Mouse (Mus musculus) testis, postnatal 10 days (tissue): ENCODE data around the gene Map7d1.
A peak's percentile ranks its signal among the peaks of the same experiment; 100 is the strongest.

Experiments used
- DNase-seq: peaks from one replicate; pipeline ENCODE4 v3.0.0; 2021; ENCODE audit warnings: low spot score

Gene Map7d1

DNA sequence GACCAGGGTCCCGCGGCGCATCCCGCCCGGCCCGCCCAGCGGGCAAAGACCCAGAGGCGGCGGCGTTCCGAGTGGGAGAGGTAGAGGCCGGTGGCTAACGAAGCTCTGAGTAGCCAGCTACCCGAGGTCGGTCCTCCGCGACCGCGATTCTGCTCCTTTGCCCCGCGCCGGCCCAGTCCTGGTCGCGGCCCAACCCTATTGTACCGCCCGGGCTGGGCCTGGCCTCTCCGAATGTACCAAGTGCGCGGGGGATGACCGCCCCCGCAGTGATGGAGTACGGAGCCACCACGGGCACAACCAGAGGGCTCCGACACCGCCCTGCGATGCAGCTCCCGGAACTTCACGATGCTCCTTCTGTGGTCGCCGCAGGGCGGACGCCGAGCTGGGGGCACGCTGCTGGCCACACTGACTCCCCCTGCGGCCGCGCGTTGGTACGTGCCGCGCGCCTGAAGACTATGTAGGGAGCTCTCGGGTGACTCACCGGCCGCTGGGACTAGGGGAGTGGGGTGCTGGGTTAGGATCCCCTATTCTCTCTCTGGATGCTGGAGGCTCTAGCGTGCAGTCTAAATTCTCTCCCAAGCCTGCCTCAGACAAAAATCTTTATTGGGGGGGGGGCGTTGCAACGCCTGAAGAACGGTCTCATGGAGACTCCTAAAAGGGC, at the start of gene Map7d1:
Gene Map7d1 (minus strand): TSS at position 213 of the 661 bp plus-strand sequence.
- peak; percentile 90 for DNase-seq

DNA sequence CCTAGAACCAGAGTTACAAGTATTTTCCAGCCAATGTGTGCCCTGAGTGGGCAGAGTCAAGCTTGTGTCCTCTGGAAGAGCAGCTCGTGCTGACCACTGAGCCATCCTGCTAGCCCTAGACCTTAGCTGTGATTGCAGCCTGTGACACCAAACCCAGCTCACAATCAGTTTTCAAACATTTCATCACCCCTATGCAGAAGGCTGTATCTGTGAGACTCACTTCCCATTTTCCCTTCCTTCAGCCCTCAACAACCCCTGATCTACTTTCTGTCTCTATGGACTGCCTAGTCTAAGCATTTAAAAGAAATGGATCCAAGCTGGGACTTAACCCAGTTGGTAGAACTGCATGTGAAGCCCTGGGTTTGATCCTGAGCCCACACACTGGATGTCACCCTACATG, 49.3 kb upstream of the Map7d1 start:
- DNase-seq: no peak

DNA sequence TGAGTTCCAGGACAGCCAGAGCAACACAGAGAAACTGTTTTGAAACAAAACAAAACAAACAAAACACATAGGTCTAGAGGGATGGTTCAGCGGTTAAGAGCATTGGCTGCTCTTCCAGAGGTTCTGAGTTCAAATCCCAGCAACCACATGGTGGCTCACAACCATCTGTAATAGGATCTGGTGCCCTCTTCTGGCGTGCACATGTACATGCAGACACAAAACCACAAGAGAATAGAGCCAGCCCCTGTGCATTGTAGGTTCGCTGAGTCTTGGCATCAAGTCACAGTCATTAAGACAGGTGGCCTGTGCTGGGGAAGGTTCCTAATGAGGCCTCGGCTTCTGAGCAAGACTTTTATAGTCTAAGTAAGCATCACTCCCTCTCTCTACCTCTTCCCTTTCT, 47.7 kb upstream of the Map7d1 start:
- no peak for DNase-seq

DNA sequence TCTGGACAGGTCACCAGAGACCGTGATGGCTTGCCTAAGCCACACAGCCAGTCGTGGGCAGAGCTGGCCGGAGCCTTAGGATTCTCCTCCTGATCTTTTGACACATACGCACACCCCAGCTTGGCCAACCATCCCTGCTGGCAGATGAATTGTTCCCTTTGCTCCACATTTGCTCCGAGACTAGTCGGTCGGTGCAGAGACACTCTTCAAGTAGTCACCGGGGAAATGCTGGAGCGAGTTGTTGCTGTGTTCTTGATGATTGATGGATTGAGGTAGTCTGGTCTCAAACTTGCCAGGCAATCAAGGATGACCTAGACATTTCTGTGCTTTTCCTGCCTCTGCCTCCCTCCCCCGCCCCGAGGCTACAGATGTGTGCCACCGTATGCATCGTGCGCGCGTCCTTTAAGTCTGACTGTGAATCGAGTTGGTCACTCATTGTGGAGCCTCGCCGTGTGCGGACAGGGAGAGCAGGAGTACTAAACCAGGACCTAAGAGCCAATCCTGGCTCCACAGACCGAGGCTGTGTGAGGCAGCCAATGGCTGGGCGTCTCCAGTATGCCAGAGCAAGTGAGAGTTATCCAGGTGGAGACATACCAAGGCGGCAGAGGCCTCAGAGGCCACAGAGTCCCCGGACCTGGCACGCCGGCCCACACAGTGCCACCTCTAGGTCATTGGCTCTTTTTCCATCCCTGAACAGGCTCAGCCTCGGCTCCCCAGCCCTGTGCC, 45.6 kb upstream of the Map7d1 start:
- DNase-seq: no peak

DNA sequence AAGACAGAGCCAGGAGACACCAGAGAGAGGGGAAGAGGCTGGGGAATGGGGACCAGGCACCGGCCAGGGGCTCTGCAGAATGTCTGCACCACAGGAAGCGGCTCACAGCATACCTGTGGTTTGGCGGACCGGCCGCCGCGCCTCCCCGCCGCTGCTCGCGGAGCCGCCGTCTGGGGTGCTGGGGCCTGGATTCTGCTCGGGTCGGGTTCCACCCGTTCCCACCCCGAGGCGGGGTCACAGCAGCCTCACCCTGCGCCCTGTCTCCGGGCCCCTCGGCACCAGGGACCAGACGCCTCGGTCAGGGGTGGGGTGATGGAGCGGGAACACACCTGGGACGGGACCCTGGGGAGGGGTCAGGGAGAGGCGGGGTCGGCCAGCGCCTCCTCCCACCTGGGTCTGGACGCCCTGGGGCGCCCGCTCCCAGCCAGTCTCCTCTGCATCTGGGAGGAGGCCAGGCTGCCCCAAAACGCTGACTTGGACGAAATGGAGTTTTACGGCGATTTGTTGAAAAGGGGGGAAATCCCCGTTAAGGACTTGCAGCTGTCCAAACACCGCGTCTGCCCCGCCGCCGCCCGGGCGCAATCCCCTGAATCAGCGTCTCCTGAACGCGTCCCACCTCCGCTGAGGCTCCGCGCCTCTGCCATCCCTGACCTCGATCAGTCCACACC, 44.9 kb upstream of the Map7d1 start:
- no peak for DNase-seq

DNA sequence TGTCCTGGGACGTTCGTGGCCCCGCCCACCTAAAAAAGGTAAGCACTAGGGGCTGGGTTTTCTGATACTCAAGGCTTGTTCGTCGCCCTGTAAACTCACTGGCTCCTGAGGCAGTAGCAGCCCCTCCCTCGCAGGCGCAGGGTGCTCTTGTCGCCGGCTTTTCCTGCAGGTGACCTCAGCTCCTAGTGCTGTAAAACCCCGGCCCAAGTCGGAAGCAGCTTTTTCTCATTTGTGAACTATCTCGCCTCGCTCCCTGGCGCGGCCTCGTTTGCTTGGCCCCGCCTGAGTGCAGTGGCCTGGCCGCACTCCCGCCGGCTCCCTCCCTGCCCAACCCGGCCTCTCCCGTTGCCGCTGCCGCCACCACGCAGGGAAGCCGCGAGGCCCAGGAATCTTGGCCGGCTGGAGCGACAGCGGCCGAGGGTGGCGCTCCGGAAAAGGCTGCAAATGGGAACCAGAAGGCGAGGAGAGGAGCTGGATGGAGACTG, 40.5 kb upstream of the Map7d1 start:
- peak; percentile 77 for DNase-seq

DNA sequence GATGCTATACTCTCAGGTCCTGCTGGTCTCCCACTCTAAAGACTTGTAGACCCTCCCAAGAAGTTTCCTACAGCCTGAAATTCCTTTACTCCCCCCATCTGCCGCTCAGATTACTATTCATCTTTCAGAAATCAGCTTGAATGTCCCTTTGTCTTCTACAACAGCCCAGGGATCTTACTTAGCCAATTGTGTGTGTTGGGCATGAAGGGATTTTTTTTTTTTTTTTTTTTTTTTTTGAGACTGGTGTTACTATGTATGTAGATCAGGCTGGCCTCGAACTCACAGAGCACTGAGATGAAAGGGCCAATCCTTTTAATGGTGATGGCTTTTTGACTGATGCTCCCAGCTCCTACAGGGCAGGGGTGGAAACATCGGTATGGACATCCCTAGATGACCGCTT, 39.8 kb upstream of the Map7d1 start:
- no peak for DNase-seq

DNA sequence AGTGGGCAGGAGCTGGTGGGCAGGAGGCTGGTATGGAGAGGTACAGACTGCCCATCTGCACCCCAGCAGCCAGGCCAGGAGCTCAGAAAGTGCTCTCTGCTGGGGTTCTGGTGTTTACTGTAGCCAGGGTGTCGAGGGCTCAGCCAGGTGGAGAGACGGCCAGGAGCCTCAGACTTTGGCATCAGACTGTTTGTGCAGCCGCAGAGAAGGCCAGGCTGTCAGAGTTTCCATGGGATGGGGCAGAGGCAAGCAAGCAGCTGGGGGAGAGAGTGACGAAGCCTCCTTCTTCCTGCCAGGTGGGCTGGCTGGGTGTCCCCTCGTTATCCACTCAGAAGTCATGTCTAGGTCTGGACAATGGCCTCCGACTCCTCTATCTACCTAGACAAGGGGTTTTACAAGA, 39.0 kb upstream of the Map7d1 start:
- no peak for DNase-seq

DNA sequence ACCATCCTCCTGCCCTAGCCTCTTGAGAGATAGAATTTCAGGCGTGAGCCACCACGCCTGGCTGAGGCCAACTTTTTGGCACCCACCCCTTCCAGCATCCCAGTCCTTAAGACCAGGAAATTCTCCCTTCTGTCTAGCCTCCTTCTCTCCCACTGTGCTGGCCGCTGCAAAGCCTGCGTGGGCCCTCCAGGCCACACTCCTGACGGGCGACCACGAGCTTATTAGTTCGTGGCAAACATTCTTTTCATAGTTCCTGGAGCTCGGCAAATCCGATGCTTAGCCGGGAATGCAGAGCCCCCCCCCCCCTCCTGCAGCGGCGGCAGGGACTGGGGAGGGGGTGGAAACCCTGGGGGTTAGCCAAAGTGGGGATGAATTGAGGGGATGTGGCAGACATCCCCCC, 35.1 kb upstream of the Map7d1 start:
- no peak for DNase-seq

DNA sequence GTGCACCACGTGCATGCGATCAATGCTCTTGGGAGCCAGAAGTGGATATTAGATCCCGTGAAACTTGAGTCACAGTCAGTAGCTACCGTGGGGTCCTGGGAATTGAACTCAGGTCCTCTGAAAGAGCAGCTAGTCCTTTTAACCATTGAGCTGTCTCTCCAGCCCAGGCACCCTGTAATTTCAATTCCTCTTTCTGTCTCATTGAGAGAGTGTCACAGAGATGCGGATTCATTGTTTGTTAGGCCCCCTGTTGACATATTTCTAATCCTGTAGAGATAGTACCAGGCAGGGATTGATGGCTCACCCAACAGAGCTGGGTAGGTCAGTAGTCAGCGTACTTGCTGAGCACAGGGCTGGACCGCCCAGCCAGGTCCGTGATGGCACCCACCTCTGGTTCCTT, 34.2 kb upstream of the Map7d1 start:
- no peak for DNase-seq

DNA sequence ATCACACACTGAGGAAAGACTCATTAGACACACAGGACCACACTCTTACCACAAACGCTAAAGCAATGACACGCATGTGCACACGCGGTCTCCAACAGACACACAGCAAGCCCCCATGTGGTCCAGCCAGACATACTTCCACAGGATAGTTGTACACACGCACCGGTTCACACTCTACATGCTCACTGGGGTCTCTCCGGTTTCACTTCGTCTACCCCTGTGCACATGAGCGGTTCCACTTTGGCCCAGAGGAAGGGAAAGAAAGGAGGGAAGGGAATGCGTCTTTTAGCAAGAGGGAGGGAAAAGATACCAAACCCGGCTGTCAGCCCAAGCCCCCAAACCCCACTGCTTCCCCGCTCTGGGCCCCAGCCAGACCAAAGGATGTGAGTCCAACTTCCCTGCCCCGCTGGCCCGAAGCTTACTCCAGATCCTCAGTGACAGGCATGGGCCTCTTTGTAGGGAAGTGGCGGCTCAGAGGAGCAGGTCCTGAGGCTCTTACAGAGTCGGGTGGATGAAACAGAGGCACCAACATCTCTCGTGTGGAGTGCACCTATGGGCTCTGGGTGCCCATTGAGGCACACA, 32.0 kb upstream of the Map7d1 start:
- DNase-seq: no peak

DNA sequence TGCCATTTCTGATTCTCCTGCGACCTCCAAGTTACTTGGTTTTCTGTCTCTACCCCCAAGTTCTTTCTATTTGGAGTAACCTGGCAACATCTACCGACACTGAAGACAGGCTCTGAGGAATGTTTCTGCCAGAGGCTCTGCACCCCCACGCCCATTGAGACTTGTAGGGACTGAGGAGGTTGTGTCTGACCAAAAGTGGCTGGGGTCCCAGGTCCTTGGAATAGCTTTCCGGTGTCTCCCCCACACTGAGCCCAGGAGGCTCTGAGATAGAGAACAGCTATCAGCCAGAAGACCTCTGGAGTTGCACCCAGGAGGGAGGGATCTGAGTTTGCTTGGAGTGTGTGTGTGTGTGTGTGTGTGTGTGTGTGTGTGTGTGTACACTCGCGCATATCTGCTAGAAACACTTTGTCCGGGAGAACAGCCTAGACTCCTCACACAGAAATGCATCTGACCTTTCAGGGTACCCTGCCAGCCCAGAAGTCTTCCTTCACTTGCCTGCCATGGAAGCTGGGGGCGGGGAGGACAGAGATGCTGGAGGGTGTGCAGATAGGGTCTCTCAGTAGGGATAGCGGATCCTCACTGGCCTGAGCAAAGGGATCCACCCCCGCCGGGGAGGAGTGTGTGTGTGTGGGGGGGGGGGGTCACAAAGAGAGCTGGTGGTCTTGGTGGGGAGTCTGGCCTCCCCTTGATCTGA, 31.3 kb upstream of the Map7d1 start:
- DNase-seq: no peak

DNA sequence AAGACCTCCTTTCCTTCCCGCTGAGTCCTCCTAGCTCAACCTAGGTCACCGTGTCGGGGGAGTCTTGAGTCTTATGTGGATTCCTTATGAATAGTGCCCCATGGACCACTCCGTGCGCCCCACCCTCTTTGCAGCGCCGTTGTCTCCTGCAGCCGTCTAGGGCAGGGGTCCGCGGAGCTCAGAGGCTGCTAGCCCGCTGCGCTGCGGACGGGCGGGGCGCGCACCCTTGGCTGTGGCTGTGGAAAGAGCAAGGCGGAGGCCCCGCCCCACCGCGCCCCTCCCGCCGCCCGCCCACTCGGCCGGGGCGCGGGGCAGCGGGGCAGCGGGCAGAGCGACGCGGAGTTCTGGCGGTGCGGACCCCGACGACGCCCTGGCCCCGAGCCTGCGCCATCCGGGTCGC, 30.3 kb upstream of the Map7d1 start, which contains the start of gene Col8a2:
Gene Col8a2 (plus strand): TSS at position 302 of the 400 bp plus-strand sequence.
- peak; percentile 69 for DNase-seq

DNA sequence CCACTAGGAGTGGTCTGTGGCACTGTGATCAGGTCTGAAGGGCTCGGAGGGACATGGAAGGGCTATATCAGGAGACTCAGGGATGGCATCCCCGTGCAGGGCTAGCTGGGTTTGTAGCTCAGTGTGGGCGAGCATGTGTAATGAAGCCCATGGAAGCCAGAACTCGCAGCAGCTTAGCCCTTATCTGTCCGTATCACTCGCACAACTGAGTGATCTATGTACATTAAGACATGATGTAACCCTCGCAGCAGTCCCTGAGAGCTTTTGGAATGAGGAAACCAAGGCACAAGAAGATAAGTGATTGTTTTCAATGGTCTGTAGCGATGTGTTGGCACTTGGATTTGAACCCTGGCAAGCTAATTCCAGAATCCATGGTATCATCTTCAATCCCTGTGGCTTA, 27.4 kb upstream of the Map7d1 start:
- no peak for DNase-seq

DNA sequence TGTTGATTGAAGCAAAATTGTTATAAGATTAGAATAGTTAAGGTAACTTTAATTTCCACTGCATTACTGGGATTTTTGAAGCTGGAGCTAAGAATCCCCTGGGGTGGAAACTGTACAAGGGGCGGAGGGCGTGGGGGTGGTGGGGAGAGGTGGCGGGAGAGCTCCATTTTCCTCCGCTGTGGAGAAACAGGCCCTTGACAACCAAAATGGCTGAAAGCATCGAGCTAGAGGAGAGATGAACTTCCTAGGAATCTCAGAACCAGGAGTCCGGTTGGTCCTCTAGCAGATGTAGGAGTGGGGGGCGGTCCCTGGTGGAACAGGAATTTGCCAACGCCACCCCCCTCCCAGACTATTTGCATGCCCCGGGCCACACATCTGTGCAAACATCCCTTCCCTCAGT, 25.6 kb upstream of the Map7d1 start:
- DNase-seq: no peak

DNA sequence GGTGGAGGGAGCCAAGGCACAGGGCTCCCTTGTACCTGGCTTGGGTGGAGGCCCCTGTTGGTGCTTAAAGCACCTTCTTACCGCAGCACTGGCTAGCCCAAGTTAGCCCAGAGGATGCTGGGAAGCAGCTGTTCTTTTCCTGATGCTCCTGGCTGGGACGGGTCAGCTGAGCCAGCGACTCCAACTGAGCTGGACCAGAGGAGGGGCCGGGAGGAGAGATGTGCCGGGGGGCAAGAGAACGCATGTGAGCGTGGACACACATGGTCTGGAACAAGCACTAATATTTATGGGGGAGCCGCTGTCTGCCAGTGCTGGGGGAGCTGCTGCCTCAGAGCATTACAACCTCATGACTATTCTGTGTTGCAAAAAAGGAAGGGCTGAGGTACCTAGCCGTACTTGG, 22.8 kb upstream of the Map7d1 start:
- DNase-seq: no peak

DNA sequence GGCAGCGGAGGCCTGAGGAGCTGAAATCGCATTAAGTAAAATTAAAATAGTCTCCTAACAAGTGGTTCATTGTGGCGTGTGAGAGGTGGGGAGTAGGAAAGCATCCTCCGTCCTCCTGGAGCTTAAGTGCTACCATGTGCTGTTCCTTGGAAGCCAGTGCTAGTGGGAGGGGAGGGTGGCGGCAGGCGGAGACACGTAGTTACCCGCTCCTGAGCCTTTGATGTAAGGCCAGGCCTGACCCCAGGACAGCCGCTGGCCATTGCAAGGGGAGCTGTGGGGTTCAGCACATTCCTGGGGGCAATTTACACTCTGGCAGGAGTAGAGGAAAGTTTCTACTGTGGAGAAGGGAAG, 22.4 kb upstream of the Map7d1 start:
- no peak for DNase-seq

DNA sequence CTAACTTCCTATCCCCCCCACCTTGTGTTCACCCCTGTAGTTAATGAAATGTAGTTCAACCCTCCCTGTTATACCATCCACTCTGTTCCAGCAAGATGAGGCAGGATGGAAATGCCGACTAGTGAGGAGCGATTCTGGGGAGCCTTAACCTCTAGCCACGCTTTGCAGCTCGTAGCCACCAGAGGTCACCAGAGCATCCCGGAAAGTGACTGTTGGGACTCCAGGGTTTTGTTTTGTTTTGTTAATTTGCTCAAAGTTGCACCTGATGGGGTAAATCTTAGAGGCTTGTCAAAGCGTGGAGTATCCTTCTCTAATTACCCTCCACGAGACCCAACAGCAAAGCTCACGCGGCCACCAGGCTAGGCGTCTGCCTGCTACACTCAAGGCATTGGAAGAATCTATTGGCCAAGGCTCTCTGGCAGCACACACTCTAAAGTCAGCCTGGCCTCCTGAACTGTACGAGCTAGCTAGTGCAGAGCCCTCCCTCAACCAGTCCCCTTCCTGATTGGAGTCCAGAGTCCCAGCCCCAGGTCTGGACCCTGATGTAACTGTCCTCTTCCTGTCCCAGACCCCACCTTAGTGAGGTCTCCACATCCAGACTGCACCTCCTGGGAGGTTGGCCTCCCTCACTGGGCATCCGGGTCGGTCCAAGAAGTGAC, 21.9 kb upstream of the Map7d1 start:
- peak; percentile 72 for DNase-seq

DNA sequence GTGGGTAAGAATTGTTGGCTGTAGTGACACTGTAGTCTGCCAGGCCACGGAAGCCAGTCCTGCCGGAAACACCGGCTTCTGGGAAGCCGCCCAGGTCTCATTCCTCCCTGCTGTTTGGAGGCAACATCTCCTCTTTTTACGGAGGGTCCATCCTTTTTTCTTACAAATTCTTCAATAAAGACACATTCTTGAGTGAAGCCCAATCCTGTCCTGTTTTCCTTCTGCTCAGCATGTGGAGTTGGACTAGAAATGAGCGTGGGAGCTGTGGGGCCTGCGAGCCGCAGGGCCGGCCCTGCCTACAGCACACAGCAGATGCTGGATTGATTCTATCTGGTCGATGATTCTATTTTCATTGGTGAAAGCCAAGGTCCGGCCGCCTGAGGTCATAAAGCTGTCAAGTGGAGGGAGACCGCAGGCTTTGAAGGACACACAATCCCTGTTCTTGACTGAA, 19.6 kb upstream of the Map7d1 start:
- no peak for DNase-seq

DNA sequence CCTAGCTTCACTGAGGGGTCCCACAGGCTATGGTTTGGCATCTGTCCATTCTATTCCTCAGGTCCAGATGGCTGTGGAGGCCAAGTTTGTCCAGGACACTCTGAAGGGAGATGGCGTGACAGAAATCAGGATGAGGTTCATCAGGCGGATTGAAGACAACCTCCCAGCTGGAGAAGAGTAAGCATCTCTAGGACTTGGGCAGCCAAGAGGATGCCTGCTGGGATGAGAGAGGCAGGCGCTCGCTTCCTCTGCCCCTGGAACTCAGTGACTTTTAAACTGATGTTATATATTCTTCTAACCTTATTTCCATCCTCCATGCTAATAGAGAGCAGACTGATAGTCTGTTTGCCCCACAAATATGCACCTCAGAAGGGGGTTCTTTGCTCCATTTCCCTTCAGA, 18.9 kb upstream of the Map7d1 start:
- no peak for DNase-seq

DNA sequence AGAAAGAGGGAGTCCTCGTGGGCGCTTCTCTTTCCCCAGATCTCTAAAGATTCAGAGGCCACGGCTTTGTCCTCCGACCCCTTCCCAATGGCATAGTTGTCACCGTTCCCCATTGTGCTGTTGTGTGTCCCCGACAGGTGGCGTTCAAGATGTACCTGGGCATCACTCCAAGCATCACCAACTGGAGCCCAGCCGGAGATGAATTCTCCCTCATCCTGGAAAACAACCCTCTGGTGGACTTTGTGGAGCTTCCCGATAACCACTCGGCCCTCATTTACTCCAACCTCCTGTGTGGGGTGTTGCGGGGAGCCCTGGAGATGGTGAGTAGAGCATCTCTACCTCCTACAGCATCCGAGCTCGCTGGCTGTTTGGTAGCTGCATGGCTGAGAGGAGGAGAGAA, 17.6 kb upstream of the Map7d1 start:
- no peak for DNase-seq

DNA sequence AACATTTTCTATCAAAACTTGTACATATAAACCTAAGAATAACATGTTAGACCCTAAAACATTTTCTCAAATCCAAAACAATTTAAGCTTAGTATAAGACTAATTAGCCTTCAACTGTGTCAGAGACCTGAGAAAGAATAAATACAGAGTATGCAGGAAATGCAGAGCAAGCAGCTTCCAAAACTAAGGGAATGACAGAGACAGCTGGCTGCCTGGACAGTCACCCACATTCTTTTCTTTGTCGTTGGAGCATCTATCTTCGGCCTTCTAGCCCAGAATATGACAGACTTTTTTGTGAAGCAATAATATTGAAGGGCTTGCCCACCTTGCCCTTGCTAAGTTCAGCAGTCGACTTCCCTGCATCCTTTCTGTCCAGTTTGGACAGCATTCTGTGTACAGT, 13.1 kb upstream of the Map7d1 start:
- no peak for DNase-seq
